Mouse (Mus musculus): Measurements from ENCODE around the gene Ube2n. TPM values are rescaled to one million over a fixed set of nuclear protein-coding genes. Genes with fewer than 3 reads are reported as not detected.

Gene Ube2n
- 256 and 281 TPM in 2 replicates for total RNA-seq (2014; fragmentation: Nextera tagmentation)
- total RNA-seq (2017) = 117 and 134 TPM in 2 replicates

DNA sequence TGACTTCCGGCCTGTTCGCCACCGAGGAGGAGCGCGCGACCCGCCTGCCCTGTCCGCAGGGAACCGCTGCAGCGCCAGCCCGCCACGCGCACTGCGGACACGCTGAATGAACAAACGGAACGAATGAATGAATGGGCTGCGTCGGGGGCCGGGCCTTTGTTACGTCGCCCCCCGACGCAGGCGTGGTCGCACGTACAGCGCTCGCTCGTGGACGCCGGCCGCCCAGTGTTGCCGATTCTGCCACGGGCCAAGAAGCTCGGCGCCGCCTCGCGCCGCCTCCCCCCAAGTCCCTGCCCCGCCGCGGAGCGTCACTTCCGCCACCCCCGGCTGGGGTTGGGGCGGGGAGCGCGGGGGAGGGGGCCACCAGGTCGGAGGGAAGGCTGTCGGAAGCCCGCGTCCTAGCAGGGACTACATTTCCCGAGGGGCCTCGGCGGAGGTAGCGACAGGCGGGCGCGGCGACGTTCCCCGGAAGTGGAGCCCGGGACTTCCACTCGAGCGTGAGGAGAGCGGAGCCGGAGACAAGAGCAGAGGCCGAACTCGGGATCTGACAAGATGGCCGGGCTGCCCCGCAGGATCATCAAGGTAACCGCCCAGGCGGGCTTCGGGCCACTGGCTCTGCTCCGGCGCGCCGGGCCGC lies at the start of gene Ube2n:
Gene Ube2n, plus strand, starts transcription at position 490 of the 637 bp plus-strand sequence.
- ATAC-seq (replicated peaks; ENCODE audit: poor library complexity, severe bottlenecking) = peak; percentile 88

DNA sequence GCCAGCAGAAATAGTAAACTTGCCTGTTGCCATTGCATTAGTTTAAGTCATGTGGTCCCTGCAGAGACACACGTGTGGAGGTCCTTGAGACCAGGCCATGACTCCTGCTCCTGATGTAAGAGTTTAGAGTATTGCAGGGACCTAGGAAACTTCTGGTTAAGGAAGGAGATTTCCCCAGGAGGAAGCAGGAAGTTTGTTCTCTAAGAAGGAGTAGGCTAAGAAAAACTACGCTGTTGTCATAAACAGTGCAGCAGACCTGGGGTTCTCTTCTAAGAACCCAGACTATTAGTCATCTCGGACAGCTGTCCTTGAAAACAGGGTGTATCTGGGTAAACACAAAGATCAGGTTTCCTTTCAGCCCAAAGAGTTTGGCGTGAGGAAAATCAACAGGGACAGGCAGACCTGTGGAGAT lies 49.5 kb upstream of the Ube2n start:
- ATAC-seq (replicated peaks; ENCODE audit: poor library complexity, severe bottlenecking) = no peak; the same call in 1 of the 2 replicates

DNA sequence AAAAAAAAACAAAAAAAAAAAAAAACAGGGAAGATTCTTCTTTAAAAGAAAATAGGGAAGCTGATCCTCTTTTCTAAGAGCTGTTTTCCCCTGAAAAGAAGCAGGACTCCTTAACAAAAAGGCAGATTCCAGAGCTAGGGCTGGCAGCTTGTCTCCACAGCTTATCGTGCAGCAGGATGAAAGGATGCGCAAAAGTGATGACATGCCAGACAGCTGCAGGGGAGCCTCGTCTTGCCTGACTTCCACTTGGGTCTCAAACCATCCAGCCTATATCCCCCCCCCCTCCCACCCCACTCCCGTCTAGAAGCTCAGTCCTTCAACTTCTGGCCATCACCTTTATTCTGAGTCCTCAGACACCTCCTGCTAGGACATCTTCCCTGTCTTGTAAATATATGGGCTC lies 46.1 kb upstream of the Ube2n start:
- no peak for ATAC-seq (replicated peaks; ENCODE audit: poor library complexity, severe bottlenecking)

DNA sequence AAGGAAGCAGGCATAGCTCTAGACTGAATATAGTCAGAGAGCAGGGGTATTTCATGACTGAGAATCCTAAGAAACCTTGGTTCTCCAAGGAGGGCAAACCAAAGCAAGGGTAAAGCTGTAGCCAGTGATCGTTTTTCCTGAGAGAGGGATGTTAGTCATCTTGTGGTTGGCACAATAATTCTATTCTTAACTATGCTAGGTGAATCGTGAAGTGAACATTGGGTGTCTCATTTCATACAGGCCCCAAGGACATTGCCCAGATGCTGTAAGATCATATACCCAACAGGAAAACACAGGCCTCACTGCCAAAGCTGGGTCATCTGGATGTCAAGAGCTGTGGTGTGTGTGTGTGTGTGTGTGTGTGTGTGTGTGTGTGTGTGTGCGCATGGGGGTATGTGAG lies 43.8 kb upstream of the Ube2n start:
- ATAC-seq (replicated peaks; ENCODE audit: poor library complexity, severe bottlenecking) = no peak

DNA sequence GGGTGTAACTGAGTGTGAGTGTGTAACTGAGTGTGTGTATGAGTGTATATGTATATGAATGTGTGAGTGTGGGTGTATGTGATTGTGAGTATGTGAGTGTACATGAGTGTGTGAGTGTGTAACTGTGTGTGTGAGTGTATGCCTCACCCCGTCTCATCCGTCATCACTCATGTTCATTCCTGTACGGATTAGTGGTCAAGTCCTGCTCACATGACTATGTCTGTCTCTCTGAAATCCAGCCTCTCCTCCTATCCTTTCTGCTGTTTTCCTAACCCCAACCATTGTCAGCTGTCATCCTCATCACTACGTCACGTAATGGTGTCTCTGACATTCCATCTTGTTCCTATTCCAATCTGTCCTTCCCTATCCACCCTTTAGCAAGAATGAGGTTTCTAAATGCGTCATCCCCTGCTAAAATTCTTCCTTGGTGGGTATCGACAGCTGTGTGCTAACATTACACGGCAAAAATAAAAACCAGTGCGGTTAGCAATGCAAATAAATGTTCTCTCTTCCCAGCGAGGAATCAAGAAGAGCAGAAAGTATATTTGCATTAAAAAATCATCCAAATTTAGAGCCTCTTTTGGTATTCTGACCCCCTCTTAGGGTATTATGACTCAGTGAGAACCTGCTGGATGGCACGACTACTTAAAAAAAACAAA lies 42.9 kb upstream of the Ube2n start:
- ATAC-seq (replicated peaks; ENCODE audit: poor library complexity, severe bottlenecking) = no peak

DNA sequence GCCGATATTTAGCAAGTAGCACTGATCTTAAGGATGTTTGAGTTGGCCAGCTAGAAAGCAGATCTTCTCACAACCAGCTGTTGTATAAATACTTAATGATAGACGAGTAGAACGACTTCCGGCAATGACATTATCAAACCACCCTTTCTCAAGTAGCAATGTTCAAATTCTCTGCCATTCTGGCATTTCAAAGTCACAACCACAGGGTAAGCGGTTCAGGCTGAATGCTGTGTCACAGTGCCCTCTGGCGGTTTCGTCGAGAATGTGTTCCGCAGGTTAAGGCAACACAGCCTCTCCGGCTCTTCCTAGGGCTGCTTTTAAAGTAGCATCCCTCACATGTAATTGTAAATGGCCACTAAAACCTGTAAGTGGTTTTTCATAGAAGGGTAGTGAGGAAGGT lies 39.0 kb upstream of the Ube2n start:
- ATAC-seq (replicated peaks; ENCODE audit: poor library complexity, severe bottlenecking) = peak; percentile 93

DNA sequence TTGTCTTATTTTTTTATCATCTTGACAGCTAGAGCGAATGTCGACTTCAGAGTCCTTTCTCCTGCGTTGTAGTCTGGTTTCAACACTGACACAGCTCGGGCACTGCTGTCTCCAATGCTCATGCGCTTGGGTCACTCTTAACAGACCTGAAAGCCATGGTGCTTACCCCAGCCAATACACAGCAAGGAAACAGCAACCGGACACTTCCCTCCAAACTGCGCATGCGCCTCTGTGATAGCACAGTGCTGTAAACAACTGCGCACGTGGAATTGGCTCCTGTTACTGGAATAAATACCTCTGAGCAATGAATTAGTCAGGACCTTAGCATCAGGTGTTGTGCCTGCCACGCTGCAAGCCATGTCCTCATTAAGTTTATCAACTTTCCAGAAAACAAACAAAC lies 37.4 kb upstream of the Ube2n start:
- ATAC-seq (replicated peaks; ENCODE audit: poor library complexity, severe bottlenecking) = no peak

DNA sequence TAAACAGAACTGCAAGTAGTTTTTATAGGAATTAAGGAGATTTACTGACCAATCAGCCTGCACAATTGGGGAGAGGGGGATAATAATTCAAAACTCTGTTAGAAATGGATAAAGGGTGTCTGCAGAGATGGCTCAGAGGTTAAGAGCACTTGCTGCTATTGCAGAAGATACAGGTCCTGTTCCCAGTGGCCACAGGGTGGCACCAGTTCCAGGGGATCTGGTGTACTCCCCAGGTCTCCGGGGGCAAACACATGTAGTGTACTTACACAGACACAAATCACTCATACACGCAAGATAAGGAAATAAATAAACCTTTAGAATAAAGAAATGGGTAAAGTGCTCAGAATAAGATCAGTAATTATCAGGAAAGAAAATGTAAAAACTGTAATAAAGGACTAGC lies 25.3 kb upstream of the Ube2n start:
- ATAC-seq (replicated peaks; ENCODE audit: poor library complexity, severe bottlenecking) = no peak

DNA sequence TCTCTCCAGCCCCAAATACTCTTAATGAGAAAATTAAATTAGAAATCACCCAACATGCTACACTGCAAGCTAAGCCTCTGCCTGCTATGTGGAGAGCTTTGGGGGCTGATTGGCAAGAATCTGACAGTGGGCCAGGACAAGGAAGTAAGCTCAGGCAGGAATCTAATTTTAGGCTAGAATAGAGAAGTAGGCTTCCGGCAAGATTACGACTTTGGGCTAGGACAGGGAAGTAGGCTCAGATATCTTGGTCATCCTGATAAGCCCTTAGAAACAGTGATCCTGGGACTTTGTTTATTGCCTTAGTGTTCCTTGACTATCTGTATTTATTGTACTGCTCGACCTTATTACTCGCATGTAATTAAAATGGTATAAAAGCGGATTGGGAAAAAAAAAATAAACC lies 20.7 kb upstream of the Ube2n start:
- ATAC-seq (replicated peaks; ENCODE audit: poor library complexity, severe bottlenecking) = no peak; the same call in 1 of the 2 replicates

DNA sequence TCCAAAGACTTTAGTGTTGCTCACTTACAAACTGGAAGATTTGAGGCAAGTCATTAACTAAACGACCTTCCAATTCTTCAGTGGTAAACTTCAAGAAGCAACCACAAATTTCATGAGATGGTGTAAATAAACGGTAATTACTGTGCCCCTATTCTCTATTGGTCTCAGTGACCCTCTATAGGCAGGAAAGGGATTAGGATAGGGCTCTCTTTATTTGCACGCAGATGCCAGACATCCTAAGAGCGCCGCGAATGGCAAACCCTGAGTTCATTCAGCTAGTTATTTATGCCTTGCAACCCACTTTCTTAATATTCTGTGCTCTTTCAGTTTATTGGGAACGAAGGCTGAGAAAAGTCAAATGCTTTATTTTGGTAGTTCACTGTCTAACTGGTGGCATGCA lies 13.9 kb upstream of the Ube2n start:
- 0 out of 2 replicates have a peak, but pooled peaks have one; percentile 18 for ATAC-seq (replicated peaks; ENCODE audit: poor library complexity, severe bottlenecking)

DNA sequence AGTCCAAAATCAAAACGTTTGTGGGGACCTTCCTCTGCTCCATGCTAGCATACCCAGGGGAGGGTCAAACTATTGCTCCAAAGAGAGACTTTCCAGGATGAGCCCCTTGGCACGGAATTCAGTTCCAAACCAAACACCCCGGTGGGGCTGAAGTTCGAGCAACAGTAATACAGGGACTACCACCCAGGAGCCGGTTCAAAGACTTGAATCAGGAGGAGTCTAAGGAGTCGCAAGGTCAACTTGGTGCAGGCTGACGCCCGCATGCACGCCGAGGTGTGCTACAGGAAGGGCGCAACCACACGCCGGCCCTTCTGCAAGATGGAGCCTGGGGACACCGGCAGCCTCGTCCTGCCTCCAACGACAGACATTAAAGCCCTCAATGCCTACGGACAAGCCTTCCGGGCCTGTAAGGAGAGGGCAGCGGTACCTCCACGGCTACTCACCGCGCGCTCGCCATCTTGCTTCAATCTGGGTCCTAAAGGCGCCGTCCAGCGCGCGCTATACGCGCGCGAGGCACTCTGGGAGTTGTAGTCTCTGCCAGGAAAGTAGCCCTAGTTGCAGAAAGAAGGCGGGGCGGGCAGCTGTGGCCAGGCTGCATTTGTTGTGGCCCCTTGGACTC lies 13.4 kb upstream of the Ube2n start, which contains the start of gene Mrpl42:
Gene Mrpl42, minus strand, starts transcription at position 478 of the 619 bp plus-strand sequence.
- peak; percentile 98 for ATAC-seq (replicated peaks; ENCODE audit: poor library complexity, severe bottlenecking)

DNA sequence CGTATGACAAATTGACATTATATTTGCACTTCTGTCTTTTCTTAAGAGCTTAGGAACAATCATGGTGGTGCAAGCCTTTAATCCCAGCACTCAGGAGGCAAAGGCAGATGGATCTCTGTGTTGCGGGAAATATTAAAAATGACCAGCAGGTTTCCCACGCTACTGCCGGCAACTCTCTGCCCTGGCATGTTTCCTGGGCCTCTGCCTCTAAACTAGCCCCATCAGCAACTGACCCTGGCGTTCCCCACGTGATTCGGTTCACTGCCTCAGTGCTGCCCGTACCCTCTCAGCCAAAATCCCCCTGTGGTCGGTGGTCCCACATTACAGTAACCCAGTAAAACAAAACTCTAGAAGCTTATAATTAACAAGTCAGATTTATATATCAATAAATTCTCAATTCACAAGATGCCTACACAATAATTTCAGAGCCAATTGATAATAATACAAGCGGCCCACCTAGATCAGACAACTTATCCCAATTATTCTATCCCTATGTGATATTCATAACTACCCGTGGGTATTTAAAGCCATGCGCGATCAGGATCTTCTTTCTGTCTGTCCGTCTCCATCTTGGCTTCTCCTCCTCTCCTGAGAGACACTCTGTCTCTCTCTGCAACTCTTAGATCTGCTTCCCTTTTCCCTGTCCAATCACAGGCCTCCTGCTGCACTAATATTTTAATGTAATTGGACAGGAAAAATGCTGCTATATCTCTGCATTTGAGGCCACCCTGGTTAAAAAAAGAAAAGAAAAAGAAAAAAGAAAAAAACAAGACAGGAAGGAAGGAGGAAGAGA lies 11.3 kb upstream of the Ube2n start:
- ATAC-seq (replicated peaks; ENCODE audit: poor library complexity, severe bottlenecking) = no peak

DNA sequence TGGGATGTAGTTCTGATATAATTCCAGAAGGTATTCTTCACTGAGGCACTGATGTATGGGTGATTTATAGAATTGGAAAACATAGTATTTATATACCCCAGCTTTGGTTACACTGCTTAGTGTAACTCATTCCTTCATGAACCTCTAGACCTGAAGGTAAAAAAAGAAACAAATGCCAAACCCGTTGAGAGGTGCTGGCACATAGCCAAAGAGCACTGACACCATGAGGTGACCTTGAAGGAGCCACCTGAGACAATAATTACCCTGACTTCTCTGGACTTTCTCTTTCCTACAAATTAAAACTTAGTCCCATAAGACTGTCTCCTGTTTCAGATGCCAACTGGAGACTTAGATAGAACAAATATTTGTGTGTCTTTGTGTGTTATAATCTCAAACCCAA lies 10.6 kb upstream of the Ube2n start:
- ATAC-seq (replicated peaks; ENCODE audit: poor library complexity, severe bottlenecking) = no peak

DNA sequence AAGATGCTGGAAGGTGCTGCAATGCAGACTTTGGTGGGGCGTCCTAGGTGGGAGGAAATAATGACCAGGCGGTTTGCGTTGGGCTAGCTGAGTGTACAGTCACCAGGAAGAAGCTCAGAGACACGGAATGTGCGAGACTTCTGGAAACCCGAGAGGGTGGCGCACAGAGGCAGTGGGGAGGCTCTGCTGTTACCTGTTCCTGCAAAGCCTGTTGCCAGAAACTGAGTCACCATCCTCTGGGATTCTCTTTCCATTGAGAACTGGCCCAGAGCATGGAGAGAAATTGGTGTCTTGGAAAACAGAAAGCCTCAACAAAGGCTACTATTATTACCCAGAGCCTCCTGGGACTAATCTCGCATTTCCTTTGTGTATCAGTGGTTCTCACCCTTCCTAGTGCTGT lies 6.8 kb upstream of the Ube2n start:
- ATAC-seq (replicated peaks; ENCODE audit: poor library complexity, severe bottlenecking) = no peak

DNA sequence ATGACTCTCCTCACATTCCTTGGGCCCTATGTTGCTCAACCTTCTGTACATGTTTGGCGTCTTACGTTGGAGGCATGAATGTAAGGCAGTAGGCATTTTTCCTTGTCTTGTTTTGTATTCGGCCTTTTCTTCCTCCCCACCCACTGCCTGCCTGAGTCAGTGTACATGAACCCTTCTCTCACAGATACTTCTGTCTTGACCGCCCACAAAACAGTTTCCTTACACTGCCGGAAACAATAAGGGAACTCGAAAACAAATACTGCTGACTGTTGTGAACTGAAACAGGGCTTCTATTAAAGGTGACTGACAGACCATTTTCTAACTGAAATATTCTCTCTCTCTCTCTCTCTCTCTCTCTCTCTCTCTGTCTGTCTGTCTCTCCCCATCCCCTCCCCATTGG lies 6.2 kb upstream of the Ube2n start:
- ATAC-seq (replicated peaks; ENCODE audit: poor library complexity, severe bottlenecking) = peak; percentile 82

DNA sequence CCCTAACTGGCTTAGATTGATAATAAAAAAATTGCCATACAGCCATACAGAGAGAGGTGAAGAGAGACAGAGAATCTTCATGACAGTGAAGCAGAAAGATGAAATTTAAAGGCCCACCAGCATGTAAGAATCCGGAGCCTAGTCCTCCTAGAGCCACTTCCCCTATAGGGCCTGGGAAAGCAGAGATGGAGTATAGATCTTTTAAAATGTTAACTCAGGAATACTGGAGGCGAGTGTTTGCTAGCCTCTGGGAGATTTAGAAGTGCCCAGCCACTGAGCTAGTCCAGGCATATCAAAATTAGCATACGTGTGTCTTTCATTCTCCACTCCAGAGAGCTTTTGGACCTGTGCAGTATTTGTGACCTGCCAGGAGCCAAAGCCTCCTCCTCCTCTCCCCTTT lies 5.7 kb upstream of the Ube2n start:
- ATAC-seq (replicated peaks; ENCODE audit: poor library complexity, severe bottlenecking) = no peak

DNA sequence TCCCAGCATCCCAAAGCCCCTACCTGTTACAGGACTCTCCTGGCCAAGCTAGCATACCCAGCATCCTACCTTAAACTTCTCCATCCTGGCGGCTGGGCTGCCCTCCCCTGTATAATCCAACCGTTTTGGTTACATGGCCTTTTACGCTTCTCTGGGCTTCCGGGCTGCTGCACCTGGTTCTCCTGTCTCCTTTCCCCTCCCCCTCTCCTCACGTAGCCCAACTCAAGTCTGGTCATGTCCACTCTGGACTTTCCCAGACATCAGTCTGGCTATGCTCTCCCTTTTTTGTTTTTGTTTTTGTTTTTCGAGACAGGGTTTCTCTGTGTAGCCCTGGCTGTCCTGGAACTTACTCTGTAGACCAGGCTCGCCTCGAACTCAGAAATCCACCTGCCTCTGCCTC lies 2.3 kb upstream of the Ube2n start:
- no peak for ATAC-seq (replicated peaks; ENCODE audit: poor library complexity, severe bottlenecking)

DNA sequence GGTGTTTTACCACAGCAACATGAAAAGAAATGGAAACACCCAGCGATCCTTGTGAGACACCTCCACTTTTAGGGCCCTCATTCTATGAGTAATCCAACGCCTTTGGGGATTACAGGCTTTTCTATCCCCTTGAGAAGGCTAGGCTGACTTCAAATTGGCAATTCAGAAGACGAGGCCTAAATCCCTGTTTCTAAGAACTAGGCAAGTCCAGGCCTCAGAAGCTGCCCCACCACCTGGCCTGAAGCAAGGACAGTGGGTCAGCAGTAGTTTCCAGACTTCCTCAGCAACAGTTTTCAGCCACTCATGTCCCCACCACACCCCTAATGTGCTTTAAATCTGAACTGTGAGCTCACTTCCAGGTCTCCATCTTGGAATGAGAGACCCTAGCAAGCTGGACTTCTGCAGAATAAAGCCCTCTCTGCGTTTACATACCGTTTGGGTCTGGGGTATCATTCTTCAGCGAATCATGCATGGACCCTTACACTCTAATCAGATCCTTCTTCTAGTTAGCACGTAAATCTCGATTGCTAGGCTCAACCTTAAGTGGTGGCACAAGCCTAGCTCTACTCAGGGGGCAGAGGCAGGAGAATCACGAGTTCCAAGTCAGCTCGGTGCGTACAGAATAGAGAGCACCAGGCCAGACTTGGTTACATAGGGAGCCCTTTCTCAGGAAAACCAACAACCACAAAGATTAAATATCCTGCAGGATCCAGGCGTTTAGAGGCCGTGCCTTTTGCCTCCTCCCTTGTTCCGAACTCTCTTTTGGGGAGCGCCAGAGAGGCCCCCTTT lies 983 bp upstream of the Ube2n start:
- no peak for ATAC-seq (replicated peaks; ENCODE audit: poor library complexity, severe bottlenecking)

DNA sequence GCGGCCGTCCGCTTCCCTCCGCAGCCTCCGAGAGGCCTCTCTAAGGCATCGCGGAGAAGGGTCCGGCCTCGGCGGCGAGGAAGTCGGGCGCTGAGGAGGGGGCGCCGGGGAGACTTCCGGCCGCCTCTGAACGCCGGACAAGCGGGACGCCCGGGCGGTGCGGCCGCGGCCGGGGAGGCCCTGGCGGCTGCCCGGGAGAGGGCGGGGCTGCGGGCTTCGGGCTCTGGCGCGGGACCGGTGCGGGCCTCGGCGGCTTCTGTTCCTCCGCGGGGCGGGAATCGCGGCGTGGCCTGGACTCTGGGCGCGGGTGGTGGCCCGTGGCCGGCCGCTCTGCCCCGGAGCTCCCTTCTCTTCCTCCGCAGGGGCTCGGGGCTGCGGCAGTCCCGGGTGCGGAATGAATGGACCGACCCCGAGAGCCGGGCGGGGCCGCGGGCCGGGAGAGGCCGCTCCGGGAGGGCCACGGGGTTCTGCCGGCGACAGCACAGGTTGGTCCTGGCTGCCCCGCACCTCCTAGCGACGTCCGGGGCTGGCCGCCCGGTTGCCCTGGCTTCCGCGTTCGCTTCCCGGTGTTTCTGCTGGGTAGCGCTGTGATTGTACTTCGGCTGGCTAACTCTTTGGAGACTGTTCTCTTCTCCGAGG lies 467 bp downstream of the Ube2n start:
- ATAC-seq (replicated peaks; ENCODE audit: poor library complexity, severe bottlenecking) = peak; percentile 38

DNA sequence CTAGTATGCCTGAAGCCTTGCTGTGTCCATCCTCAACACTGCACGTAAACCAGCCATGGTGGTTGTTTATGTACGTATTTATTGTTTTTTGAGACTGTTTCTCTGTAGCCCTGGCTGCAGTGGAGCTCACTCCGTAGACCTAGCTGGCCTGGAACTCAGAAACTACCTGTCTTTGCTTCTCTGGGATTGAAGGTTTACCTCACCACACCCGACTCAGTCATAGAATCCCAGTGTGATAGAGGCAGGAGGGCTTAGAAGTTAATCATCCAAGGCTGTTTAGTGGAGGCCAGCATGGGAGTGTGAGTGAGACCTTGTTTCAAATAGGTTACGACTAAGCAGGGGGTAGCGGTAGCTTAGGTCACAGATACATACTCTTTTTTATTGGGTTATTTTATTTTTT lies 2.7 kb downstream of the Ube2n start:
- no peak for ATAC-seq (replicated peaks; ENCODE audit: poor library complexity, severe bottlenecking)
